Mouse (Mus musculus) hindbrain, embryonic 14.5 days (tissue): ENCODE results near the gene E2f3. TPM values are rescaled to one million over a fixed set of nuclear protein-coding genes. Genes with fewer than 3 reads are reported as not detected.

ENCODE experiments used
- ATAC-seq: fragments of 200-750 bp; cut with Nextera tagmentation; 2 replicates; pipeline ENCODE4 v1.8.0; 2017; ENCODE audit warnings: moderate number of reproducible peaks, mild to moderate bottlenecking, moderate TSS enrichment, moderate library complexity; ENCODE audit not compliant: low FRiP score
- DNase-seq: peaks from one replicate; pipeline ENCODE4 v3.0.0-alpha.2; 2015; ENCODE audit warnings: low spot score
- H3K27ac ChIP-seq: fragments of 300-500 bp; sonication (generic); 2 replicates; pipeline ENCODE4 v1.5.1; 2014; ENCODE audit warnings: mild to moderate bottlenecking, moderate library complexity
- H3K27me3 ChIP-seq: fragments of 300-500 bp; sonication (generic); 2 replicates; pipeline ENCODE4 v1.6.1; 2014; ENCODE audit warnings: mild to moderate bottlenecking, low read length, mixed read lengths; ENCODE audit not compliant: control insufficient read depth, insufficient read depth
- H3K36me3 ChIP-seq: fragments of 300-500 bp; sonication (generic); replicated peaks from 2 replicates; pipeline ENCODE4 v1.6.1; 2014; ENCODE audit not compliant: control insufficient read depth, insufficient read depth
- H3K4me1 ChIP-seq: fragments of 300-500 bp; sonication (generic); replicated peaks from 2 replicates; pipeline ENCODE4 v1.6.1; 2014; ENCODE audit warnings: antibody characterized with exemption, low read length, mixed read lengths; ENCODE audit not compliant: control insufficient read depth, insufficient read depth
- H3K4me2 ChIP-seq: fragments of 300-500 bp; sonication (generic); replicated peaks from 2 replicates; pipeline ENCODE4 v1.6.1; 2014; ENCODE audit warnings: mild to moderate bottlenecking, moderate library complexity
- H3K4me3 ChIP-seq: fragments of 300-500 bp; sonication (generic); replicated peaks from 2 replicates; pipeline ENCODE4 v1.5.1; 2014; ENCODE audit warnings: mild to moderate bottlenecking, low read length
- H3K9ac ChIP-seq: fragments of 300-500 bp; sonication (generic); 2 replicates; pipeline ENCODE4 v1.6.1; 2014
- H3K9me3 ChIP-seq: fragments of 300-500 bp; sonication (generic); 2 replicates; pipeline ENCODE4 v1.6.1; 2016; ENCODE audit warnings: low read length; ENCODE audit not compliant: control insufficient read depth
- WGBS: fragments of 180-500 bp; shearing (Covaris S2); extraction: QIAGEN DNeasy Blood & Tissue Kit; methylation state at CpG from one replicate; pipeline ENCODE4 v1.1.7; 2014; 5-methylcytosine and 5-hydroxymethylcytosine counted together
- polyA plus RNA-seq: library from polyadenylated mRNA; unstranded; fragments of >200 nt; fragmentation: Nextera tagmentation; extraction: Ambion mirVana; gene quantifications from 2 replicates; pipeline ENCODE4 v1.2.1, GENCODE M21; 2014

E2f3 gene
- polyA plus RNA-seq, 1 experiment from 2014 or later = 5.2 TPM

DNA sequence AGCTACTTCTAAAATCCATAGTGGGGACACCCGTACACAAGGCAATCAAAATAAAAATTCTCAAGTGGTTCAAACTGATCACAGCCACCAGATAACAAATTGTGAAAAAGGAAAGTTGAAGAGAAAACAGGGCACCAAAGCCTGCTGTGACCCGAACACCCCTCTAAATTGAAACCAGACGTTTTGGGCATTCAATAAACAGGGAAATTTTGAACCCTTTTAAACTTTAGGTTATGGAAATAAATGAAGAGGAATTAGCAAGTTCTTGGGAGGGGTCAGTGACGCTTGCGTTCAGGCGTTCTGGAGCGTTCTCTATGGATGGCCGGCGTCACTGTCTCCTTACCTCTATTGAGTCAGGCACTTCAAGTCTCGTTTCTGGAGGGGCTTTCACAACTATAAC lies 72.8 kb downstream of the E2f3 start:
- Histone ChIP-seq H3K4me1 (no peaks in the 10 kb centered on the region), H3K4me2 (no peak overlapping the region), H3K27ac (no peak overlapping the region), H3K36me3 (peaks cover 43% of the 10 kb centered on the region), H3K27me3 (no peaks in the 10 kb centered on the region), H3K9me3 (no peaks in the 10 kb centered on the region), H3K4me3 (no peak overlapping the region), H3K9ac (no peak overlapping the region)
- ATAC-seq (no peak), DNase-seq (no peak)
- 95% methylated on average over 10 of the region's 10 CpGs for WGBS

GRCm38 (mm10) chr13:29912251-29912650 lies 73.6 kb downstream of the E2f3 start:
- no peak overlapping the region for H3K4me3 ChIP-seq
- no peaks in the 10 kb centered on the region for H3K4me1 ChIP-seq
- no peak overlapping the region for H3K27ac ChIP-seq
- no peak overlapping the region for H3K4me2 ChIP-seq
- H3K9ac ChIP-seq = no peak overlapping the region
- 95% methylated on average over 8 of the region's 8 CpGs for WGBS
- no peaks in the 10 kb centered on the region for H3K9me3 ChIP-seq
- H3K36me3 ChIP-seq = peaks cover 44% of the 10 kb centered on the region
- H3K27me3 ChIP-seq = no peaks in the 10 kb centered on the region
- DNase-seq (no peak), ATAC-seq (no peak)

DNA sequence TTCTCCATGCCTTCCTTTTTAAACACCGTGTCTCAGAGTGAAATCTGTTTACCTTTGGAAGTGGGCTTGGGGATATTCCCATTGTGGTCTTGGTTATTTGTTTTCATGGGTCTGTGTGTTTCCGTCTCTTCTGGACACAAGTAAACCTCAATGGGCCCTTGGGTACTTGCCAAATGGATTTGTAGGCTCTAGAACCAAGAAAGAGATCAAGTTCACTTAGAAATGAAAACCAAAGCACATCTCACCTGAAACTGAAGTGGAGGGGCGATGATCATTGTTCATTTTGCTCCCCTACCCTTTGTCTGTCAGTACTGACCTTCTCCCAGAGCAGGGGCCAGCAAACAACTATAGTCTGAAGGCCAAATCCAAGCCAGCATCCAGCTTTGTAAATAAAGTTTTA lies 74.7 kb downstream of the E2f3 start:
- ATAC-seq = no peak
- Histone ChIP-seq H3K4me3 (no peak overlapping the region), H3K9me3 (0 out of 2 replicates have a peak, but pooled peaks cover 1% of the 10 kb centered on the region), H3K27ac (no peak overlapping the region), H3K36me3 (peaks cover 46% of the 10 kb centered on the region), H3K4me1 (no peaks in the 10 kb centered on the region), H3K27me3 (no peaks in the 10 kb centered on the region), H3K4me2 (no peak overlapping the region), H3K9ac (no peak overlapping the region)
- 96% methylated on average over 3 of the region's 3 CpGs for WGBS
- no peak for DNase-seq

DNA sequence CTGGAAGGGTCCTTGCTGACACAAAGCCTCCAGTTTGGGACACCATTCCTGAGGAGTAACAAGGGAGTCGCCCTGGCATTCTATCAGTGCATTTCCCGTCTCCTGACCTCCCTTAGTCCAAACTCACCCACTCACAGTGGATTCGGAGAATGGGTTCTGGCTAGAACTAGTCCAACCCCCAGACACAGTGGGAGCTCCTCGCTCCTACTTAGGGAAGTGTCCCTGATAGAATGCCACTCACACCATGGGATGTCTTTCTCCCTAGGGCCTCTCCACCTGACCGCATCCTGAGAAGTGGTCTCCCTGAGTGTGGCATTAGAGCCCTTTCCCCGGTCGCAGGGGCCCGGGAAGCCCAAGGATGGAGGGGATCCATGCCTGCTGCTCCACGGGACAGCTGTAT lies 77.4 kb downstream of the E2f3 start:
- Histone ChIP-seq H3K9me3 (peaks cover 20% of the 10 kb centered on the region), H3K4me2 (no peak overlapping the region), H3K4me3 (no peak overlapping the region), H3K36me3 (peaks cover 44% of the 10 kb centered on the region), H3K4me1 (no peaks in the 10 kb centered on the region), H3K9ac (no peak overlapping the region), H3K27me3 (no peaks in the 10 kb centered on the region), H3K27ac (no peak overlapping the region)
- ATAC-seq = no peak
- over 99% methylated on average over 9 of the region's 9 CpGs for WGBS
- DNase-seq = no peak

DNA sequence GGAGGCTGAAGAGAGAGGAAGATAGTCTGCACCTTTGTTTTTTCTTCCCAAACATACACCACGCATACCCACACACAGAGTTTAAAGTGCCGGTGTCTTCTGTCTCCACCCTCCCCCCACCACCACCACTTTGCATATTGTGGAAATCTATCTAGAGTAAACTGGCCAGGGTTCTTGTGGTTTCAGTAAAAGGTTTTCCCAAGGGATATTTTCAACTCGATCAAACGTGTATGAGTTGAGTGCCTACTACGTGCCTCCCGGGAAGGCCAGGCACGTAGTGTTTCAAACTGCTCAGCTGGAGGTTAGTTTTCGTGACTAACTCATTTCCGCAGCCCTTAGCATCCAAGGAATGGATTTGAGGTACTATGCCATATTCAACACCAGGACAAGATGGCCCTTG lies 77.9 kb downstream of the E2f3 start:
- DNase-seq (no peak), ATAC-seq (no peak)
- Histone ChIP-seq H3K36me3 (peaks cover 44% of the 10 kb centered on the region), H3K9me3 (peaks cover 20% of the 10 kb centered on the region), H3K4me3 (no peak overlapping the region), H3K27me3 (no peaks in the 10 kb centered on the region), H3K4me1 (no peaks in the 10 kb centered on the region), H3K27ac (no peak overlapping the region), H3K9ac (no peak overlapping the region), H3K4me2 (no peak overlapping the region)
- 95% methylated on average over 9 of the region's 9 CpGs for WGBS

GRCm38 (mm10) chr13:29906734-29907133 lies 79.1 kb downstream of the E2f3 start:
- Histone ChIP-seq H3K27ac (no peak overlapping the region), H3K4me2 (no peak overlapping the region), H3K4me3 (no peak overlapping the region), H3K27me3 (no peaks in the 10 kb centered on the region), H3K9me3 (peaks cover 20% of the 10 kb centered on the region), H3K4me1 (no peaks in the 10 kb centered on the region), H3K9ac (no peak overlapping the region), H3K36me3 (peaks cover 38% of the 10 kb centered on the region)
- DNase-seq = no peak
- WGBS = 97% methylated on average over 10 of the region's 10 CpGs
- ATAC-seq = no peak

- no peak overlapping the region for H3K4me3 ChIP-seq
- peaks cover 10% of the 10 kb centered on the region for H3K36me3 ChIP-seq
- 96% methylated on average over 1 of the region's 1 CpGs for WGBS
- H3K4me2 ChIP-seq = no peak overlapping the region
- no peak overlapping the region for H3K27ac ChIP-seq
- peaks cover 26% of the 10 kb centered on the region for H3K9me3 ChIP-seq
- H3K27me3 ChIP-seq = no peaks in the 10 kb centered on the region
- ATAC-seq (no peak), DNase-seq (no peak)
- no peaks in the 10 kb centered on the region for H3K4me1 ChIP-seq
- H3K9ac ChIP-seq = no peak overlapping the region
These were observed 82.5 kb downstream of the E2f3 start for GRCm38 (mm10) chr13:29903341-29903740.

GRCm38 (mm10) chr13:29902676-29903075 lies 83.2 kb downstream of the E2f3 start:
- Histone ChIP-seq H3K4me2 (no peak overlapping the region), H3K9me3 (peaks cover 27% of the 10 kb centered on the region), H3K4me3 (no peak overlapping the region), H3K36me3 (0 out of 2 replicates have a peak, but pooled peaks cover 6% of the 10 kb centered on the region), H3K27me3 (no peaks in the 10 kb centered on the region), H3K4me1 (no peaks in the 10 kb centered on the region), H3K27ac (no peak overlapping the region), H3K9ac (no peak overlapping the region)
- WGBS = 96% methylated on average over 1 of the region's 1 CpGs
- ATAC-seq (no peak), DNase-seq (no peak)

DNA sequence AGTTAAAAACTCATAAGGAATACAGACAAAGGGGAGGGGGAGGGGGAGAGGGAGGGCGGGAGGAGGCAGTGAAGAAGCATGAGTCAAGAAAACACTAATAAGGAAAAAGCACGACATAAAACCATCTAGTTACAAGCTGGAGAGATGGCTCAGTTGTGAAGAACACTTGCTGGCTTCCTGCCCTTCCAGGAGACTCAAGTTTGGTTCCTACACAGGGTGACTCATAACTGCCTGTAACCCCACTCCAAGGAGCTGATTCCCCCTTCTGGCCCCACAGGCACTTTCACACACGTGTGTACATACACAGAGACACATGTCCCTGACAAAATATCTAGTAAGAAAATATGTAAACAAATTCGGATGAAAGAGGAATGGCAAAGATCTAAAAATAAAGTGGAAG lies 84.2 kb downstream of the E2f3 start:
- no peak overlapping the region for H3K4me2 ChIP-seq
- no peak for ATAC-seq
- H3K4me3 ChIP-seq = no peak overlapping the region
- H3K4me1 ChIP-seq = no peaks in the 10 kb centered on the region
- H3K36me3 ChIP-seq = 0 out of 2 replicates have a peak, but pooled peaks cover 6% of the 10 kb centered on the region
- no peak for DNase-seq
- peaks cover 27% of the 10 kb centered on the region for H3K9me3 ChIP-seq
- H3K27me3 ChIP-seq = no peaks in the 10 kb centered on the region
- 84% methylated on average over 4 of the region's 4 CpGs for WGBS
- H3K27ac ChIP-seq = no peak overlapping the region
- H3K9ac ChIP-seq = no peak overlapping the region

- ATAC-seq = no peak
- Histone ChIP-seq H3K9ac (no peak overlapping the region), H3K4me2 (no peak overlapping the region), H3K4me3 (no peak overlapping the region), H3K4me1 (no peaks in the 10 kb centered on the region), H3K27ac (no peak overlapping the region), H3K27me3 (no peaks in the 10 kb centered on the region), H3K9me3 (no peaks in the 10 kb centered on the region), H3K36me3 (no peaks in the 10 kb centered on the region)
- 98% methylated on average over 3 of the region's 3 CpGs for WGBS
- DNase-seq = no peak
These were observed 119.1 kb downstream of the E2f3 start for GRCm38 (mm10) chr13:29866780-29867179.
